Mouse (Mus musculus): ENCODE measurements around the gene Grasp. TPM values are rescaled to one million over a fixed set of nuclear protein-coding genes. Genes with fewer than 3 reads are reported as not detected.
A peak's percentile ranks its signal among the peaks of the same experiment; 100 is the strongest.

Grasp gene
- total RNA-seq, 2 experiments from 2014 or later, result 58.2 to 67.1 TPM

DNA sequence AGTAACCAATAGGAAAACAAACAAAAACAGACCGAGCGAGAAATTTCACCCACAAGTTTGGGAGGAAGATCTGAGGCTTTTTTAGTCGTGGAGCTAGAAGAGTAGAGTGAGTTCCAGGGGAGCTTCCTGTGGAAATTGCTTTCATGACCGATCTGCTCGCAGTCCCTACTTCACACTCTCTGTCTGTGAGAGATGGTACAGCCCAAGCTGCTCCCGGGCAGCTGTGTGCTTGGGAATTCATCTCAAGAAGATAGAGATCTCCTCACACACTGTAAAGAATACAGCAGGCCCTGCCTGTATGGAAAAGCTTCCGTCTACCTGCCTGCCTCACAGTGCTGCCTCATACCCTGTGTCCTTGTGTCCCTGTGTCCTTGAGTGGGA lies 31.7 kb upstream of the Grasp start:
- intact Hi-C loops (cut with DNase I), result no loop called here

DNA sequence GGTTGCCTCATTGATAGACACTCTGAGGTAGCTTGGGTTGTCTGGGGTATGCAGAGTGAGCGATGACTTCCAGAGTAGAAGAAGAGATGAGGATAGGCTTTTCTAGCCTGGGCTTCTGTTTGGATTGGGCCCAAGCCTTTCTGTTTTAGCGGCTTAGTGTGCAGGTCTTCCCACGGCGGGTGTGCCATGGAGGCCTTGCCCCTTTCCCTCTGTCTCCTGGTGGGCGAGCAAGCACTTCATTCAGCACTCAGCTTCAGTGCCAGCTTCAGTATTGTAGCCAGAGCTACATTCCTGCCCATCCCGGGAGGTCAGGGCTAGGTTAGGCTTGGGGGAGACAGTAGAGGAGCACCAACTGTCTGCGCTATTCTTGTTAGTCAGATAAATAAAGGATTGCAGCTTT lies 31.3 kb upstream of the Grasp start:
- intact Hi-C loops (cut with DNase I), result no loop called here
- DNase-seq (ENCODE audit: low spot score in 2 of 2), result no peak

More for the DNA sequence above, 31.7 kb upstream of the Grasp start:
- DNase-seq (ENCODE audit: low spot score in 2 of 2), result peak in 1 of 2 experiments; percentile 69

DNA sequence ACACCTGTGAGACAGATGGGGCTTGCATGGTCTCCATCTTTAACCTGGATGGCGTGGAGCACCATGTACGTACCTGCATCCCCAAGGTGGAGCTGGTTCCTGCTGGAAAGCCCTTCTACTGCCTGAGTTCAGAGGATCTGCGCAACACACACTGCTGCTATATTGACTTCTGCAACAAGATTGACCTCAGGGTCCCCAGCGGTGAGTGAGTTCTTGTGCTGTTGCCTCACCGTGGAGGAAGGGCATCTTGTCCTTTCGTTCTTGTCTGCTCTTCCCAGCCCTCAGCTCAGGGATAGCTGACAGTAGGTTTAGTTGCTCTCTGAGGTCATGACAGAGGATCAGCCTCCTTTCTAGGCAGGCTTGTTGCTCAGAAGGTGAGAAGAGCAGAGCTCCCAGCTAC lies 30.0 kb upstream of the Grasp start:
- DNase-seq (ENCODE audit: low spot score in 2 of 2), result no peak
- intact Hi-C loops (cut with DNase I), result no loop called here

DNA sequence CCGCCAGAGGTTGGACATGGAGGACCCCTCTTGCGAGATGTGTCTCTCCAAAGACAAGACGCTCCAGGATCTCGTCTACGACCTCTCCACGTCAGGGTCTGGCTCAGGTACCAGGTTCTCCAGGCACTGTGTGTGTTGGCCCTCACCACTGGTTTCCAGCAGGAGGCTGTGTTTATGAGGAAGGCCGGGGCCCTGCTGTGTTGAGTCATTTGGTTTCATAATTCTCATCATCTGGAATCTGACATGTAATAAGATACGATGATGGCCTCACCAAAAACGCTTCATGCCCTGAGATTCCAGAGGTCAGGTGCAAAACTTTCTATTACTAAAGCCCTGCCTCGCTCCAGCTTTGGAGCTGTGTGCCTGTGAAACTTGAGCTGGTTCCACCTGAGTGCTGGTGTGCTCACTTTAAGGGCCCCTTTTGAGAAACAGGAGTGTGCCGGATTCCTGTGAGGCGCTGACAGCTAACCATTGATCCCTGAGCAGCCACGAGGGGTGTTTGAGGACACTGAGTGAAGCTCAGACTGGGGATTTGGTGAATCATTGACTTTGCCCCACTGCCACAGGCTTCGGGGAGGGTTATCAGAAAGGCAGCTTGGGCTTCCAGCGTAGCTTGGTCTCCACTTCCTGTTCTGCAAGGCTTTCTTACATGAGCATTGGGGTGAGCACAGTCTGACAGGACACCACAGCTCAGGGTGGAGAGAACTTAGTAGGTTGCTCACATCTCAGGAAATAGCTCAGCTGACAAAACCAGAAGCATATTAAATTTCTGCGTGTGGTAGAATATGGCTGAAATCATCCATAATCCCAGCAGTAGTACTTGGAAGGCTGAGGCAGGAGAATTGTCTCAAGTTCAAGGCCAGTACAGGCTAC lies 28.8 kb upstream of the Grasp start:
- intact Hi-C loops (cut with DNase I), result loop anchor here (5.0 kb wide), 2 partner anchors 48 to 118 kb away; partner anchors contain the start of gene Fignl2
- no peak for DNase-seq (ENCODE audit: low spot score in 2 of 2)

DNA sequence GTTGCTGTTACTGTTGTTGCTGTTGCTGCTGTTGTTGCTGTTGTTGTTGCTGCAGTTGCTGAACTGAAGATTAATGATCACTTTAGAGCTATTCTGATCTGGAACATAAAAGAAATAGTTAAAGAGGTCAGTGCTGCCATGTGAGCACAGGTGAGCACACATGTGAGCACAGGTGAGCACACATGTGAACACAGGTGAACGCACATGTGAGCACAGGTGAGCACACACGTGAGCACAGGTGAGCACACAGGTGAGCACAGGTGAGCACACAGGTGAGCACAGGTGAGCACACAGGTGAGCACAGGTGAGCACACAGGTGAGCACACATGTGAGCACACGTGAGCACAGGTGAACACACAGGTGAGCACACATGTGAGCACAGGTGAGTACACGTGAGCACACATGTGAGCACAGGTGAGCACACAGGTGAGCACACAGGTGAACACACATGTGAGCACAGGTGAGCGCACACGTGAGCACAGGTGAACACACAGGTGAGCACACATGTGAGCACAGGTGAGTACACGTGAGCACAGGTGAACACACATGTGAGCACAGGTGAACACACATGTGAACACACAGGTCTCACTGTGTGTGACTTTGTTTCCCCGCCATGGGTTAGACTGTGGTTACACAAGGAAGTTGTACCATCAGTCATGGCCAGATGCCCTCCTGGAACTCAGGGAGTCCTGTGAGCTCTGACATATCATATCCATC lies 27.8 kb upstream of the Grasp start:
- intact Hi-C loops (cut with DNase I), result loop anchor here (5.0 kb wide), 2 partner anchors 49 to 119 kb away; partner anchors contain the start of gene Fignl2
- DNase-seq (ENCODE audit: low spot score in 2 of 2), result no peak

DNA sequence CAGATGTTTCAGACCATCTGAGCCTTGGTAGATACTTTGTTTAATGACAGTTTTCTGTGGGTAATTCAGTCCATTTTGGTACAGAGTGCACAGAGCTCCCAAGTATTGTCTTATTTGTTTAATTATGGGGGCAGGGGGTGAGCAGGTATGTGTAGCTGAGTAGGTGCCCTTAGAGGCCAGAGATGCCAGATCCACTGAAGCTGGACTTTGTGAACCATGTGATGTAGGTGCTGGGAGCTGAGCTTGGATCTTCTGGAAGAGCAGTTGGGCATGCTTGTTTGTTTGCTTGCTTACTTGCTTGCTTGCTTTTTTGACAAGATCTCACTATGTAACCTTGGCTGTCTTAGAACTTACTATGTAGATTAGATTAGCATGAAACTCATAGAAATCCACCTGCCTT lies 27.0 kb upstream of the Grasp start:
- DNase-seq (ENCODE audit: low spot score in 2 of 2), result no peak
- intact Hi-C loops (cut with DNase I), result loop anchor here (5.0 kb wide), 2 partner anchors 50 to 120 kb away; partner anchors contain the start of gene Fignl2

DNA sequence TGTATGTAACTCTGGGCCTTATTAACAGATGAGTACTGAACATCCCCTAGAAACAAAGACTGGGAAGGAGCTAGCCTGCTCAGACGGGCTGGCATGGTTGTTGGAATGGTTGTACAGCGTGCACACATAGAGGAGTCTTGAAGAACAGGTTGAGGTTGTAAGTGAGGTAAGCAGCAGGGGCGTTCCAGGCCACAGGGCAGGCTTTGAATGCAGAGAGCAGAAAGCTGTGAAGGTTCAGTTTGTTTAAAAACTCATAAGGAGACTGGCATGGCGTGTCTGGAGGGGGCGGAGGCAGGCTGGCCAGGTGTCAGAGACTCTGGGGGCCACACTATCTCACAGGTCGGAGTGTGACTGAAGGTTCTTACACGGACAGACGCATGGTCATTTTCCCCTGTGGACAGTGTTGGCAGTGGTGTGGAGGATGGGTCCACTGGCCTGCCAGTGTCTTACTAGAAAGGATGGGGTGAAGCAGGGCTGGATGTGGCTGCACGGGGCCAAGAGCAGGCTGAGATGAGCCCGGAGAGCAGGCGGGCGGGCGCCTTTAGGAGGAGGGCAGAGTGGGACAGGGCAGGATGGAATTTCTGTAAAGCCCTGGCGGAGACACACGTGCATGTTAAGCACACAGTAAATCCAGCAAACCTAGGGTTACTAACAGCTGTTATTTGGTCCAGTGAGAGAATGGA lies 26.4 kb upstream of the Grasp start:
- DNase-seq (ENCODE audit: low spot score in 2 of 2), result no peak
- intact Hi-C loops (cut with DNase I), result loop anchor here (5.0 kb wide), 2 partner anchors 50 to 120 kb away; partner anchors contain the start of gene Fignl2

DNA sequence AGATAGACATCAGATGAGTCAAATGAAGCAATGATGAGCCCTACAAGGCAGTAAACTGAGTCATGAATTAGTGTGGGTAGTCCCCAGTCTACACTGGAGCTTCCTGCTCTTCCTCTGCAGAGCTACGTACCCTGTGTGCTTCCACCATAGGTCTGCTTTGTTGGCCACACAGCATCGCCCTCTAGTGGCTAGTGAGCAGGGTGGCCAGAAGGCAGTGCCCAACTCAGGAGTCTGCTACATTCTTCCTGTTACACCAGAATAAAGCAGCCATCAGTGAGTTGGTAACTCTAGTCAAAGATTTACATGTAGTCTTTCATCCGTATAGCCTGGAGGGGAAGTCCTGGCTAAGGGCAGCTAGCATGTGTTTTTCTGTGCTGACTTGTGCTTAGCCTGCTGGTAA lies 25.8 kb upstream of the Grasp start:
- intact Hi-C loops (cut with DNase I), result loop anchor here (5.0 kb wide), 2 partner anchors 51 to 121 kb away; partner anchors contain the start of gene Fignl2
- DNase-seq (ENCODE audit: low spot score in 2 of 2), result peak; percentile 78 to 83

DNA sequence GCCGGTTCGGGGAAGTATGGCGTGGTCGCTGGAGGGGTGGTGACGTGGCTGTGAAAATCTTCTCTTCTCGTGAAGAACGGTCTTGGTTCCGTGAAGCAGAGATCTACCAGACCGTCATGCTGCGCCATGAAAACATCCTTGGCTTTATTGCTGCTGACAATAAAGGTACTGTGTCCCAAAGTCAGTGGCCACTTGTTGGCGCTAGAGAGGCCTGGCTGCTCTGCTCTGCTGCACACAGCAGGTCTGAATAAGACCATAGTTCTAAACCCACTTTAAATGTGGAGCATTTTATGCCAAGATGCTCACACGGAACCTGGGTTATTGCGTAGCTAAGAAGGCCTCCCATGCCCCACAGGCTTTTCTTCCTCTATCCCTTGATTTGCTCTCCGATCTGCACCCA lies 25.1 kb upstream of the Grasp start:
- no peak for DNase-seq (ENCODE audit: low spot score in 2 of 2)
- intact Hi-C loops (cut with DNase I), result loop anchor here (5.0 kb wide), 2 partner anchors 52 to 122 kb away; partner anchors contain the start of gene Fignl2

DNA sequence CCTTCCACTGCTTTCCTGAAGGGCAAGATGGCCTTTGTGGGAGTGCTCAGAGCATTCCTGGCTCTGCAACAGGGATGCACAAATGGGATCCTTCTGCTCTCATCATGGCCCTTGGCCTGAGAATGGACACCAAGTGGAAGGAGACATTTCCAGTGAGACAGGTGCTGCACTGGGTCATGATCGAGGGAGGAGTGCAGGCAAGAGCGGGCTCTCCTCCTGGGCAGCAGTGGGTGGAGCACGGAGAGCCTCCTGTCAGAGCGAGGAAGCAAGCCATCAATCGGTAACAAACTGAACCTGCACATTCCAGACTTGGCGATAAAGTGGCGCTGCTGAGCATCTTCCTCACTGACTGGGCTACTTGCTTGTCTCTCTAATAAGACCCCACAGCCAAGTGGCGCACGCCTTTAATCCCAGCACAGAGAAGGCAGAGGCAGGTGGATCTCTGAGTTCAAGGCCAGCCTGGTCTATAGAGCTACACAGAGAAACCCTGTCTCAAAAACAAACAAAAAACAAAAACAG lies 23.2 kb upstream of the Grasp start:
- DNase-seq (ENCODE audit: low spot score in 2 of 2), result no peak
- intact Hi-C loops (cut with DNase I), result no loop called here

DNA sequence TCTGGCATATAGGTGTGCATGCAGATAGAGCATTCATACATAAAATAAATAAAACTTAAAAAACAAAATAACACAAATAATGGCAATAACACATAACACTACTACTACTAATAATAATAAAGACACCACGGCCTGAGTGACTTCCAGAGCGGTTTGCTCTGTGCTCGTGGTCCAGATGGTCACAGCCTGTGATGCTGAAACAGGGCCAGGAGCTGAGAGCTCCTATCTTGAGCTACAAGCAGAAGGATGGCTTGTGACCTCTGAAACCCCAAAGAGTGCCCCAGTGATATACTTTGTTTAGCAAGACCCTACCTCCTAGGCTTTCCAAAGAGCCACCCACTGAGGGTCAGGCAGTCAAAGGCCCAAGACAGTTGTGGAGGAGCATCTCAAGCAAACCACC lies 22.6 kb upstream of the Grasp start:
- intact Hi-C loops (cut with DNase I), result no loop called here
- no peak for DNase-seq (ENCODE audit: low spot score in 2 of 2)

DNA sequence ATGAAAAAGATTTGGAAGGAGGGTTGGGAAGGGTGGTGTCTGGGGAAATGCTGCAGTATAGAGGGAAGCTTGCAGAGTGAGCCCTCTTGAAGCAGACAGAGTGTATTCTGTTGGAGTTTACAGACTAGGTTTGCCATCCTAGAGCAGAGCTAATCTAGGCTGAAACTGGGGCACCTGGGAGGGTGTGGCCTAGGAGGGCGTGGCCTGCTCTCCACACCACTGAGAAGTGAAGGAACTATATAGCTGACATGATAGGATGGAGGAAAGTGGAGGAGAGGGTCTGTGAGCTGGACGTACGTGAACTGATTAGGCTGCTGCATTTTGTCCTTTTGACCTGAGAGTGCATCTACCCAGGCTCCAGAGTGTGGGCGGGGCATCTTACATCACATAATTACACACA lies 20.3 kb upstream of the Grasp start:
- no peak for DNase-seq (ENCODE audit: low spot score in 2 of 2)
- intact Hi-C loops (cut with DNase I), result no loop called here

DNA sequence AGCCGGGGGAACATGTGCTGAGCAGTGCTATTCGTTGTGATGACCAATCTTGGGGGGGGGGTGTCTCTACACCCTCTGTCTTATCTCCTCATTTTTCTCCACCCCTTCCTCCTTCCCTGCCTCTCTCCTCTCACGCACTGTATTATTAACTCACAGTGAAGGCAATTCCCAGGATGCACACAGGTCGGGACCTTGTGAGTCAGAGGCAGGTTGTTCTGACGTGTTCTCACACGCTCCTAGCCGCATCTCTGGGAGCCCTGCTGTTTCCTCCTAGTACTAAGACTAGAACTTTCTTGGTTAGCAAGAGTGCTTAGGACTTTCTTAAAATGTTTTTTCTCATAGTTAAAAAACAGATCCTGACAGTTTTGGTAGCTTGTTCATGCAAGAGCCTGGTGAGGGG lies 19.2 kb upstream of the Grasp start:
- DNase-seq (ENCODE audit: low spot score in 2 of 2), result no peak
- intact Hi-C loops (cut with DNase I), result no loop called here

DNA sequence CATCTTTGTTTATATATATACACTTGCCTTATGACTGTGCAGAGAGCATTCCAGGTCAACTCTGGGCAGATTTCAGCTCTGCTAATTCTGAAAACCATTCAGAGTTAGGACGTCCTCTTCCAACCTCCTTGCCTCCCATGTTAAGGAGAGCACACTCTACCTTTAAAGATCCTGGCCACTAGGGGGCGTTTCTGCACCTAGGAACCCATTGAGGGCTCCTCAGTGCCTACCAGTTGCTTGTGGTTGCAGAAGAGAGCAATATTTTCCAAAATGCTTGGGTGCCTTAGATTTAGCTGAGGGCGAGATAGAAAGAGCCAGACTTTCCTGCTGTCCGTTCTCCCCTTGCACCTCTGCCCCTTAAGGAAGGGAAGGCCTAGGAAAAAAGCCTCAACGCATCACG lies 13.8 kb upstream of the Grasp start:
- intact Hi-C loops (cut with DNase I), result no loop called here
- peak in 1 of 2 experiments; percentile 62 for DNase-seq (ENCODE audit: low spot score in 2 of 2)

DNA sequence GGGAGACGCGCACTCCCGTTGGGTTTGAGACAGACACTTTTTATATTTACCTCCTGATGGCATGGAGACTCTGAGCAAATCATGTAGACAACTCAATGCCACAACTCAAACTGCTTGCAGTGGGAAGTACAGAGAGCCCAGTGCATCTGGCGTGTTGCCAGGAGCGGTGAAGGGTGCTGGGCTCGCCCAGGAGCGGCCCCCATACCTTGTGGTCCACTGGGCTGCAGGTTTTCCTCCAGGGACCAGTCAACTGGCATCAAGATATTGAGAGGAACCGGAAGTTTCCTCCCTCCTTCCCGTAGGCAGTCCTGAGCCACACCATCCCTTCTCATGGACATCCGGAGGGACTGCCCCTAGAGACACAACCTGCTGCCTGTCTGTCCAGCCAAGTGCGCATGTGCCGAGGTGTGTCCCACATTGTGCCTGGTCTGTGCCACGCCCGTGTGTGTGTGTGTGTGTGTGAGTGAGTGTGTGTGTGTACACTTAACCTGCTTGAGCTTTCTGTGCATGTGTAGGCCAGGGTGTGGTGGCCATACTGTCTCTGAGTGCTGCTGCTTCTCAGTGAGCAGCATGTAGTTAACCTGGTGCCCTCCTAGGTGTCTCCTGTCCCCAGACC lies 12.9 kb upstream of the Grasp start:
- intact Hi-C loops (cut with DNase I), result no loop called here
- DNase-seq (ENCODE audit: low spot score in 2 of 2), result no peak

DNA sequence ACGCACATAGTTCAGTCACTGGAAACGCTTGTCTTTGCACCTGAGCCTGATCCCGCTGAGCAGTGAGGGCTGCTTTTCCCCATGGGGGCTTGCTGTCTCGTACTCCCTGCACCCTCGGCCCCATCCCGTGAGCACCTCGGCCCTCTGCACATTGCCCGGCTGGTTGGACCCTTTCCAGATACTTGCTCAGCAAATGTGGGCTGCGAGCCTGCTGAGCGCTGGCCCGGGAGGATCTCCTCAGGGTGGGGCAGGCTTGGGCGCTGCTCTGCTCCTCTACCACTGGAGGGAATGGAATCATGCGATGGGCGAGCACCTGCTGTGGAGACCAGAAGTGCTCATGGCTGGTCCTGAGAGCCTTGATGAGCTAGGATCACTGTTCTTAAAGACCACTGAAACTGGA lies 11.6 kb upstream of the Grasp start:
- no peak for DNase-seq (ENCODE audit: low spot score in 2 of 2)
- intact Hi-C loops (cut with DNase I), result no loop called here

DNA sequence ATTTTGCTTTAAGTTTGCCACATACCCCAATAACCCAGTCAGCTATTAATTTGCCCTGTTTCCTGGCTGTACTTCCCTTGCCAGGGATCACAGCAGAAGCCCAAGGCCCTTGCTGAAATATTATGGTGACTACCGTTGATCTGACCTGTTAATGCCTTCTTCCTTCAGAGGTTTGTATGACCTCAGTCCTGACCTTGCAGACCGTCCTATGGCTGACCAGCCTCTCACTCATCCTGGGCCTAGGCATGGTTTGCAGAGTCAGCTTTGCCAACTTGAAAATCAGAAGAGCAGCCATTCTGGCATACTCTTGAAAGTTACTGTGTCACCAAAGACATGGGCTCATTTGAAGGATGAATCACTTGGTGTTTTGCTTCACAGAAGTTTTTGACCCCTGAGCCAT lies 8.9 kb upstream of the Grasp start:
- intact Hi-C loops (cut with DNase I), result no loop called here
- DNase-seq (ENCODE audit: low spot score in 2 of 2), result no peak

DNA sequence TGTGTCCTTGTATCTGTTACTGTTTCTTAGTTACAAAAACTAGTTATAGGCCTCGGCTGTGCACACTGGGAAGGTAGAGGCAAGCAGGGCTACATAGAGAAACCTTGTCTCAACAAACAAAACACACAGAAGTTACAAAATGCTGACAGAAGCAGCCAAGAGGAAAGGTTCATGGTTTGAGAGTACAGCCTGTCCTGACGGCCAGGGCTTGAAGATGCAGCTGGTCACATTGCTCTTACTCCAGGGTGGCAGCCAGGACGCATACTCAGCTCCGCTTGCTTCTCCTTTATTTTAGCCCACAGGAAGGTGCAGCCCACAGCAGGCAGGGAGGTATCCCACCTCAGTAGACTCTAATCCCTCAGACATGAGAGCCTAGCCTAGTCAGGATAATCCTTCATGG lies 8.0 kb upstream of the Grasp start:
- no peak for DNase-seq (ENCODE audit: low spot score in 2 of 2)
- intact Hi-C loops (cut with DNase I), result no loop called here

DNA sequence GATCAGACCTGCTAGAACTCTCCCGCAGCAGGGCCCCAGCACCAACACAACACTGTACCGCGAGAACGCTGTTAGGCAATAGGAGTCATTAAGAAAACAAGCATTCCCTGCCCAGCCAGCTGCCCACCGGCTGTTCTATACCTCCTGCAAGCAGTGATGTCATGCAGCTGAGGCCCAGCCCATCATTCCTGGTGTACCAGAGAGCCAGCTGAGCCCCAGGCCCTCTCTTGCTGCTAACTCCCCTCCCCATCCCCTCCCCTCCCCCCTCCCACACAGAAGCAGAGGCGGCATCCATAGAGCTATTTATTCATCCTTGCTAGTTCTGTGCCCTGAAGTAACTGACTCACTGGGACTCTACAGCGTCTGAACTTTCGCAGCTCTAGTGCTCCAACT lies 3.1 kb upstream of the Grasp start:
- no peak for DNase-seq (ENCODE audit: low spot score in 2 of 2)
- intact Hi-C loops (cut with DNase I), result loop anchor here (2.0 to 5.0 kb wide), 2 partner anchors 18 to 61 kb away; partner anchors contain the start of gene Atg101

Measured in left cerebral cortex, postnatal 14 days (tissue).